Mouse (Mus musculus) neural tube, embryonic 10.5 days (tissue): ENCODE results near the gene Ikzf3.
A peak's percentile ranks its signal among the peaks of the same experiment; 100 is the strongest.

Experiments
- DNase-seq: peaks from one replicate; pipeline ENCODE4 v3.0.0-alpha.2; 2017; ENCODE audit warnings: low spot score; ENCODE audit errors: extremely low spot score

Ikzf3 gene

DNA sequence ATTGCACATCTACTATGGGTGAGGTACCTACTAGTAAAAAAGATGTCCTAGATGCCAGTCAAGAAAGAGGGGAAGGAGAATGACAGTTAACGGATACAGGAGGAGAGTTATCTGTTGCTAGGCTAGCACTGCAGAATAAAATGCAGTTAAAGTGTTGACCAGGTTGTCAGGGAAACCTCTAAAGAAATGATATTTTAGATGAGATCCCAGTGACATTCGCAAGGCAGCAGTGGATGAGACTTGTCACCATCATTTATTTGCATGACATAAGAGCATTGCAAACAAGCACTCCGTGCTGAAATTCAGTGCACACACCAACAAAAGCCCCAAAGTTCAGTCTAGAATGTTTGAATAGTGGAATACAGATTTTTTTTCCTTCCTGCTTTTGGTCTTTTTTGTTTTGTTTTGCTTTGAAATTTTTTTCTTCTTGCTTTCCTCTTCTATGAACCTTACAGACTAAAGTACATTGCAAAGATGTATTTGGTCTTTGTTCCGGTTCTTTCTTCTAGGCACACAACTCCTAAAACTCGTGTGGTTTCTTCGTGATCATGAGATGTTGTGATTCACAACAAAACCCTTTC is 32.4 kb downstream of the Ikzf3 start:
- no peak for DNase-seq

DNA sequence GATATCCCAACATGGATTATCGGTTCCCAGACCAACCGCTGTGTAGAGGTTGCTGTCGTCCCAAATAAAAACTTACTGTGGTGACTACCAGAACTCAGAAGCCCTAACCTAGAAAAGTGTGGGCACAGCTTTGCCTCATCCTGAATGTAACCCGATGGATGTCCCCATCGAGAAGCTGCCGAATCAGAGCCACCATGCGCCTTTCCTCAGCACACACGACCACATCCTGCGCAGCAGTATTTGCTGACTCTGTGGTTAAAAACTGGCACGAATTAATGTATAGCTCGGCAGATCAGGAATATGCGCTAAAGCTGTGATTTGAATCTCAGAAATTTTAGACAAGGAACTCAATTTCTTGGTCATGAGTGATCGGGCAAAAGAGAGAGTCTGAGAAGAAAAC is 33.0 kb downstream of the Ikzf3 start:
- DNase-seq = no peak

DNA sequence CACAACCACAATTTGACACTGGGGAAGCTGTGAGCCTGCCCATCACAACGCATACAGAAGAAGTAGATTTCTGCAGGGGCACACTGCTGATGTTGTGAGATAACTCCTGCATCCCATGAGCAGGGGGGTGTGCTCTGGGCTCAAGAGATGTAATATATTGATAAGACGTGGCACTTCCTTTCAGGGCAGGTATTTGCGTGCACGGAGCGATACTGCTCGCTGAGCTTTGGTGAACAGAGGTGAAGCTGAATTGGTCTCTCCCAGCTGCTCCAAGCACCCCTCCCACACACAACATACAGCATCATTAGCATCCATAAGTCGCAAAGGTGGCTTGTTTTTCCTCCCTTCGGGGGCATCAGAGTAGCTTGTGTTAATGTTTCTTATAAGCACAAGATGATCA is 35.7 kb downstream of the Ikzf3 start:
- no peak for DNase-seq

- no peak for DNase-seq
Observed at GRCm38 (mm10) chr11:98509434-98509833, 36.4 kb downstream of the Ikzf3 start.

DNA sequence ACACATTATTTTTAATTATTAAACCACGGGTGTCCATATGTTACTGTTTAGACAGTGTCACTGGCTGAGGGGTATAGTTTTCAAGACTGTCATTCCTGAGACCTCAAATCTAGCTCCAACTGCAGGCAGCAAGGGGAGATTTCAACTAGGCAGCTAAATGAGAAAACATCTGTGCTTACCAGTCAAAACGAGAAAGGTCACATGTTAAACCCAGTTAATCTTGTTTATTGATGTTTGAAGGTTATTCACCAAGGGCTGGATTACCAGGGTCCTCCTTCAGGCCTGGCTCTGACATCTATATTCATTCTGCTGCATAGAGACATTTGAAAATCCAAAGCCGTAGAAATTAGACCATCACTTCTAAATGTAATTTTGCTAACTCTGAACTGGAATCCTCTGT is 40.9 kb downstream of the Ikzf3 start:
- no peak for DNase-seq

DNA sequence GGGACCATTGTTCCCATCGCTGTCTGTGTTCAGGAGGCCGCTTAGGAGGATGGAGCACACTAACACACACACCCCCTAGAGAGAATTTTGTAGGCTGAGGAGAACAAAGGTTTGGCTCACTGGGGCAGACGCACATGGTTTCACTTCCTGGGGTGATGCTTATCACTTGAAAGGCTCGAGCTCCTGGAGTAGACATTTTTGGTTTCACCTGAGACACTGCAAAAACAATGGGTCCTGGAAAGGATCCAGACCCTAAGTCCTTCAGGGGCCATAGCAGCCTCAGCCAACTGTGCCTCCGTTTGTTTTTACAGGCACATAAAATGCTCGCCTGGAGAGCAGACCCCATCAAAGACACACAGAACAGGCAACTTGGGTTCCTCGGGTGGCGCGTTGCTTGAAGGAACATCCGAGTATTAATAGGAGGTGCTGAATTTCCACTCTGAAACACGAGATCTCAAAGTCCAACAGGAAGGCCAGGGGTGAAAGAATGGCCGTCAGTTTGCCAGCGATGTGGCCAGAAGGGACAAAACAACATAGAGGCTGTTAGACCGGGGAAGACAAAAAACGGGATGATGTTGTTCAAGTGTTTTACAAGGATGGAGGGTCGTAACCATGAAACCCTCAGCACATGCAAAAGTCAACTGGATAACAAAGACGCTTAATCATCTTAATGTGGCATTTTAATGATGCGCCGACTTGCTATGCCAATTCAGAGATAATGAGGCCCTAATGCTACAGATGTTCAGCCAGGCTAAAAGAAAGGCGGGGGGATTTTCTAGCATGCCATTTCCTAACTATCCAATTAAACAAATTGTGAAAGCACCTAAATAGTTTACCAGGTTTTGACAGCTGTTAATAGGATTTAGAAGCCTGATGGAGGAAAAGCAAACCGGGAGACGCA is 48.2 kb downstream of the Ikzf3 start:
- DNase-seq = peak; percentile 42

GRCm38 (mm10) chr11:98495176-98495719 is 50.6 kb downstream of the Ikzf3 start:
- no peak for DNase-seq

- DNase-seq = no peak
Observed at GRCm38 (mm10) chr11:98493394-98493793, 52.4 kb downstream of the Ikzf3 start.

- DNase-seq = peak; percentile 28
Observed at GRCm38 (mm10) chr11:98492959-98493358, 52.9 kb downstream of the Ikzf3 start.

DNA sequence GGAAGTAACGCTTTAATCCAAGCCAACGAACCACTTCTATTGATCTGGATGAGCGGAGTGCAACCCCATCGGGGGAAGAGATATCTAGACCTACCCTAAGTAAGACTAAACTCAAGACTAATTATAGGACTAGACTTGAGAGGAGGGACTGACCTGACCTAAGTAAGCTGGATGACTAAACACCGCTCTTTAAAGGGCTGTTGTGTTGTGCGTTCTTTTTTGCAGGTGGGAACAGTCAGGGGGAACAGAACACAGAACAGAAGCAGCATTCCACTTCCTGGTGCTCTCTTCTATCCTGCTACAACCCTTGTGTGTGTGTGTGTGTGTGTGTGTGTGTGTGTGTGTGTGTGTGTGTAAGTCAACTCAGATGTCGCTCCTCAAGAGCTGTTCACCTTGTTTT is 54.3 kb downstream of the Ikzf3 start:
- DNase-seq = no peak

GRCm38 (mm10) chr11:98488540-98489234 is 57.1 kb downstream of the Ikzf3 start:
- DNase-seq = no peak

- DNase-seq = no peak
Observed at GRCm38 (mm10) chr11:98487526-98488040, 58.2 kb downstream of the Ikzf3 start.

DNA sequence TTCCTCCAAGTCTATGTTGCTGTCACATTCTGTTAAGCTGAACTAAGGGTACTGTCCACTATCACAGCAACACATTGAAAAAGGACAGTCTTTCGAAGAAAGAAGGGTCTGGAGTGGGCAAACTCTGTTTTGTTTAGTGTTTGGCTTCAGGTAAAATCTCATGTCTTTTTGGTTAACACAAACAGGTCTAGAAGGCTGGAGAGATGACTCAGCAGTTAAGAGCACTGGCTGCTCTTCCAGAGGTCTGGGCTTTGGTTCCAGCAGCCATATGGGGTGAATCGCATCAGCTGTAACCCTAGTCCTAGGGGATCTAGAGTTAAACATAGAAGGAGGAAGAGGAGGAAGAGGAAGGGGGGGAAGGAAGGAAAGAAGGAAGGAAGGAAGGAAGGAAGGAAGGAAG is 60.1 kb downstream of the Ikzf3 start:
- DNase-seq = no peak

DNA sequence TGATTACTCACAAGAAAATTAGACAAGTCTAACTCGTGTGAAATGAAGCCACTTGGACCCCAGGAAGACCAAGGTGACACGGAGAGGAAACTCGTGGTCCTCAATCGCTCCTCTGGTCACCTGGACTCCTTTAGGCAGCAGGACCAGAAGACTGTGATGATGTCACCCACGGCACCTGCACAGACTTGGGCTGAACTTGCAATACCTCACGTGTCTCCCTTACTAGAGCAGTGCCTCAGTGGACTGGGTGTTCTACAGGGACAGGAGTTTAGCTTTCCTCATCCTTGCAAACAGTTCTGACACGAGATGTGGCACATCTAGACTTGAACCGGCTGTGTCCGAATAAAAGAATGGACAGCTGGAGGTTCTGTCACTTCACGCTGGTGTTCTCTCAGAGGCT is 63.8 kb downstream of the Ikzf3 start:
- no peak for DNase-seq

DNA sequence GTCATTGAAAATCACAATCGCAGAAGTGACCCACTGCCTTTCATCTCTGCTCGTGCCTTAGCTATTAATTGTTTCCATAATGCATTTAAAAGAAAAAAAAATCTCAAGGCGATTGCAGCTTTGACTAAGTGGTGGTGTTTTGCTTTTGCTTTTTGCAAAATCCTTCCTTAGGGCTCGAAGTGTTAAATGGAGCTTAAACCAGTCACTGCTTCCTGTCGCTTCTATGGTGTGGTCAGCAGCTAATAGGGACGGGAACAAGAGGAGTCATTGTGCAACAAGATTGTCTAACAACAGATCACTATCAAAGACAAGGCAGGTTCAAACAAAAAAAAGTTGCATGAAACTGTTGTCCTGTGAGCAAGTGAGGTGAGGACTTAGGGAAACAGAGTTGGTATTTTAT is 64.6 kb downstream of the Ikzf3 start:
- no peak for DNase-seq

- DNase-seq = no peak
Observed at GRCm38 (mm10) chr11:98479940-98480497, 65.8 kb downstream of the Ikzf3 start.

DNA sequence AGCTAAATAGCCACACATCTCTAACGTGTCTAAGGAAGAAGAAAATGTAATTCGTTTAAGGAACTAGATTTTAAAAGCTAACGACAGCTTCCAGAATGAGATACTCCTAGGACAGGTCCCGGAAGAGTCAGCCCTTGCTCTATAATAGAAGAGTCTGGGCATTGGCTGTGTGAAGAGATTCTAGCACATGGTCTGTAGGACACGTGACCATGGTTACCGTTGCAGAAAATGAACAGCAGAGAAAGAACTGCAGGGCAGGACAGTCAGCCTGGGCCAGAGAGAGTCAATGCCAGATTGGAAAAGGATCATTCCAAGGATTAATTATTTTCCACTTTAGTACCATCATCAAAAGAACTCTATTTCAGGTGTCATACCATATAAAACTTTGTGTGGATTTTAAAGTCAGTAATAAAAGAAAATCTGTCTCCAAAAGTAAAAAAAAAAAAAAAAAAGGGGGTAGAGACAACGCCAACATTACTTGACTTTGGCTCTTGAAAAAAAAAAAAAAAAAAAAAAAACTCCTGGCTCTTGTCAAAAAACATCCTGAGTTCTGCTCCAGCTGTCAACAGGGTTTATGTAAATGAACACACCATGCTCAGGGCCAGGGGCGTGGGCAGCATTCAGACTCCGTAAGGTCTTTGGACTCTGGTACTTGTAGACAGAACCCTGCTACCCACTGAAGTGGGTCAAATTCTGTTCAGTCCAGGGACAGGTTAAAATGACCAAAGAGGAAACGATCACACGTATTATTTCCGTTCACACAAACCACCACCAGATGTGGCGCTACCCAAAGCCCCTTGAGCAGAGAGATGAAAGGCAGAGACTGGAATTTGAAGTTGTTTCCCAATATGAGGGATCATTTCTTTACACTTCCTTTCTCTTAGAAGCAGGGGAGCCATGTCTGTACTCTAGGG is 66.5 kb downstream of the Ikzf3 start:
- DNase-seq = no peak

DNA sequence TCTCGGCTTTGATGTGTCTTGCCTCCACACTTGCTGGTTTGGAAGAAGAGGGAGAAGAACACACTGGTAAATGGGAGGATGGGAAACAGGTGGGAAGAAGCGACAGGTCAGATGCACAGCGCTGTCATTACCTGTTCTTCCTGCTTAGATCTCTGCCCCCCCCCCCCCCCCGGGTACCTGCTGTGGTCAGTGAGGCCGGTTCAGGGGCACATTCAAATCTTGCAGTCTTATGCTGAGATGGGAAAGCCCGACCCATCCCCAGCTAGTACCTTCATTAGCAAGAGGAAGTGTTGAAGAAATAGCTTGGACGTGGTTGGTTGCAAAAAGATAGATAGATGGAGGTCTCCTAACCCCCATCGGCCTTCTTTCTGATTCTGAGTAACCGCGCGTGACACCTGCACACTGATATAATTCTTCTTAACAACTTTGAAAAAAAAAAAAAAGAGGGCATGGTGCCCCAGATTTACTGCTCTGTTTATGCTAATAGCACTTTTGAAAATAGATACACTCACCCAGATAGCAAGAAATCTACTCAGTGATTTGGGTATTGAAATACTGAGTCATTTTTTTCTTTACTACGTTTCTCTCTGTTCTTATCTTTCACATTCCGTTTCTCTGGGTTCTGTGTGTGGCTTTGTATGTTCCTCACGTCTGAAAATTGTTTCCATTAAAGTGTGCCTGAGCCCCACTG is 68.7 kb downstream of the Ikzf3 start:
- no peak for DNase-seq

- no peak for DNase-seq
Observed at GRCm38 (mm10) chr11:98476434-98476807, 69.4 kb downstream of the Ikzf3 start.
